Mouse (Mus musculus): ENCODE measurements around the gene Katnal1.

Katnal1 gene

DNA sequence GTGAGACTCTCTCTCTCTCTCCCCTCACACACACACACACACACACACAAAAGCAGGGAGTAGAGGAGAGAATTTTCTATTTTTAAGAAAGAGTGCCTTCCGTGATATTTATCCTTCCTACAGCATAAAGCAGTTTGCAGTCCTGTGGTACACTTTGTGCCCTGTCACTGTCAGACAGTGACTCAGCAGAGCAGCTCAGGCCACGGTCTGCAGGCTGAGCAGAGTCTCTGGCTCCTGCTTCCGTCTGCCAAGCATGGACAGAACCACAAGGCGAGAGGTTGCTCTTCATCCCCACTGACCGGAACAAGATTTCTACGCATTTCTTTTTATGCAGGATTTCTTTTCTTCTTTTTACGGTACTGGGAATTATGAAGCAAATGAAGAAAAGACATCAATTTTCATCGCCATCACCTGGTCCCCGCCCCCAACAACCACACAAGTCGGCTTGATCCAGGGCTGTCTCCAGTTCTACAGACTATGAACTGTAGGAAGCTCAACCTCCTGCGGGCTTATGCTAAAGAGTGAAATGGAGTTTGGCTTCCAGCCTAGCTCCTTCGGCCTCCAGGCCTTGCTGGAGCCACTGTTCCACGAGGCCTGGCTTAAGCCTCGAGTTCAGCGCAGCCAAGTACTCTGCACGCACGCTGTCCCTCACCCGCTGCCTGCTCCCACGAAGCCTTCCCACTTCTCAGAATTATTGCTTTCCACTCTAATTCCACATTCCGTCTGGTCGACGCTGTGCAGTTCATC lies 25.4 kb upstream of the Katnal1 start:
- DNase-seq (ENCODE audit: low spot score) = no peak

DNA sequence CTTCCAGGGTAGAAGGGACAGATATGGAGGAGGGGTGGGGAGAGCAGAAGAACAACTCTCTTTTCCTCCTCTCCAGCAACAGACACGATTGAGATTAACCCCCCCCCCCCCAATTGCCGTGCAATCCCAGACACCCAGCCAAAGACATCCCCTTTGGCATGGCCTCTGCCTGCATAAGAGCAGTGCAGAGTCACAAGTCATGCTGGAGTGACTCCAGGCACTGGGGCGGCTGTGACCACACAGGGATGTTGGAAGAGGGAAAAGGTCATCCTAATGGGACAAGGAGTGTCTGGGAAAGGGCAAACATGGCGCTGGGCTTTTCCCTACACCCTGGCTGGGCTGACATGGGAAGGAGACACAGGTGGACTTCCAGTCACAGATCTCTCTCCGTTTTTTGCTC lies 24.0 kb upstream of the Katnal1 start:
- DNase-seq (ENCODE audit: low spot score) = no peak

DNA sequence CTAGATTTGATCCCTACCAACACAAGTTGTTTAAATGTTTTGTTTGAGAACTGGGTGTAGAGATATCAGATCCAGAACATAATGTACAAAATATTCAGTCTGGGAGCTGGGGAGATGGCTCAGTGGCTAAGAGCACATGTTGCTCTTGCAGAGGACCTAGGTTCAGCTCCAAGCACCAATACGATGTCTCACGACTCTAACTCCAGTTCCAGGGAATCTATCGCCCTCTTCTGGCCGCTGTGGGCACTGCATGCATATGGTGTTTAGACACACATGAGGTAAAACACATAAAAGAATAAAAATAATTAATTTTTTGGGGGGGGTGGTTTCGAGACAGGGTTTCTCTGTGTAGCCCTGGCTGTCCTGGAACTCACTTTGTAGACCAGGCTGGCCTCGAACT lies 23.3 kb upstream of the Katnal1 start:
- no peak for DNase-seq (ENCODE audit: low spot score)

DNA sequence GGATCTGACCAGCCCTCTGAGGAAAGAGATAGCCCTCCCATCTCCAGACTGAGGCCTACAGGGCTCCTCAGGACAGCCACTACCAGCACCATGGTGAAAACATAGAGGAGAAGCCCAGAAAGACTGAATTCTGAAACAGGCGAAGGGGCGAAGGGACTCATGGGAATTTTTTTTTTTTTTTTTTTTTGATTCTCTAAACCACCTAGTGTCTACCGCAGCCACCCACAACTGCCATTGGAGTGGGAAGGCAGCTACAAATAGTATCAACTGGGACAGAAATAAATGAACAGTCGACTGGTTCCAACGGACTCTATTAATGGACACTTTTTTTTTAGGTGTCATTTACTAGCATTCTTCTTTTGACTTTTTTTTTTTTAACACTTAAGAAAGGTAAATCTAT lies 22.2 kb upstream of the Katnal1 start:
- DNase-seq (ENCODE audit: low spot score) = no peak

DNA sequence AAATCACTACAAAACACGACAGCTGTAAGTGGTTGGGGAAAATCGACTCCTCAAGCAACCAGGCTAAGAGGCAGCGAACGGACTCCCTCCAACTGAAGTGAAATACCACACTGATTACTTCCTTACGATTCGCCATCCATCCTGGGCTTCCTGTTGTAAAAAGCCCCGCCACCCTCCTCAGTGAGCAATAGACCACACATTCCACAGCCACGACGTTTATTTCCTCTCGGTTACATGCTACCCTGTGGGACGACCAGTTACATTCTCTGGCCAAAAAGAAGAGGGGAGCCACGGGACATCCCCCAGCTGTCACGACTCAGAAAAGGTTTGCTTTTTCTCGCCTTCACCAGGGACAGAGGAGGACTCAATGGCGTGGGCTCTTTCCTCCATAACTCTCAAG lies 20.9 kb upstream of the Katnal1 start:
- DNase-seq (ENCODE audit: low spot score) = no peak

DNA sequence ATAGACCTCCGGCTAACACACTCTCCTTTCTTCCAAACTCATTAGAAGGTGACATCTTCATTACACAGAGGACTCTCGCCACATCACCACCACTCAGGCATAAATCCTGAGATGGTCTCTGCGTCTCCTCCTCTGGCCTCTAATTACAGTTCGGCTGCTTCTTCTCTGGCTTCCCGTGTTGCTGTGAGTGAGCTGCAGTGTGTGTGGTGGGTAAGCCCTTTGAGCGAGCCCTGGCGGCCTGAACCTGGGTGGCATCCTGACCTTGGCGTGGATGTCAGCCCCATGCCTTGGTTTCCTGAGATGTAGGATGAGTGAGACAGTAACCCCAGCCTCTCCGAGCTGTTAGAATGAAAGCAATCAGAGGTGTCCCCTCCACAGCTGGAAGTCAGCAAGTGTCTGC lies 19.5 kb upstream of the Katnal1 start:
- DNase-seq (ENCODE audit: low spot score) = no peak

DNA sequence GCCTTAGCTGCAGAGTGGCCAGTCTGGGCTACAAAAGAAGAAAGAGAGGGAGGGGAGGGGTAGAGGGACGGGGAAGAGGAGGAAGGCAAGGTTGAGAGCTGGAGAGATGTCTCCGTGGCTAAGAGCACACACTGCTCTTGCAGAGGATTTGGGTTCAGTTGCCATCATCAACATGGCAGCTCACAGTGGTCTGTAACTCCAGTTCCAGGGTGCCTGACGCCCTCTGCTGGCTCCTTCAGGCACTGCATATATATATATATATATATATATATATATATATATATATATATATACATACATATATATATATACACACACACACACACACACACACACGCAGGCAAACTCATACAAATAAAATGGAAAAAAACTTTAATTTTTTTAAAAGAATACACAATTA lies 18.3 kb upstream of the Katnal1 start:
- DNase-seq (ENCODE audit: low spot score) = no peak

DNA sequence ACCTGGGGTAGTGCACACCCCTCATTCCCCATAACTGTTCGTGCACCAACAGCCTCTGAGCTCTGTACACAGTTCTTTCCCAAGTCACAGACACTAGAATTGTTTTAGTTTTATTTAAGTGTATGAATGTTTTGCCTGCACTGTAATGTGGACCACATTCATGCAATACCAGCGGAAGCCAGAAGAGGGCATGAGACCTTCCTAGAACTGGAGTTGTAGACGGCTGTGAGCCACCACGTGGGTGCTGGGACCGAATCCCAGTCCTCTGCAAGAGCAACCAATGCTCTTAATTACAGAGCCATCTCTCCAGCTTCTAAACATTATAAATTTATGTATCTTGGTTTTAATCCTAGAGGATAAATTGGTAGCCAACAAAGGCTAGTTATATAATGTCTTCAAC lies 17.7 kb upstream of the Katnal1 start:
- DNase-seq (ENCODE audit: low spot score) = no peak

DNA sequence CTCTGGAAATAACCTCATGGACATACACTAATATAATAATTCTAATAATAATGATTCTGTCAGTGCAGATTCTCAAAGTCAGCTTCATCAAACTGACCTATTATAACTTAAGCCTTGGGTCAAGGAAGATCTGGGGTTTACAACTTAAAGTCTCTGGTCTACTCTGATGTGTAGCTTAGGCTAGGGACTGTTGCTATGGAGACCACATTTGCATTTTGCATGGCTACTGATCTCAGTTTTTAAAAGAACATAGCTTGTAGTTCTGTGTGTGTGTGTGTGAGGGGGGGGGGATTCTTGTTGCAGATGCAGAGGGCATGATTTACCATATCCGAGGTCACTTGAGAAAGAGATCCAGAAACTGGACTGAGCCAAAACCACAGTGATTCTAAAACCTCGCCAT lies 16.6 kb upstream of the Katnal1 start:
- DNase-seq (ENCODE audit: low spot score) = no peak

DNA sequence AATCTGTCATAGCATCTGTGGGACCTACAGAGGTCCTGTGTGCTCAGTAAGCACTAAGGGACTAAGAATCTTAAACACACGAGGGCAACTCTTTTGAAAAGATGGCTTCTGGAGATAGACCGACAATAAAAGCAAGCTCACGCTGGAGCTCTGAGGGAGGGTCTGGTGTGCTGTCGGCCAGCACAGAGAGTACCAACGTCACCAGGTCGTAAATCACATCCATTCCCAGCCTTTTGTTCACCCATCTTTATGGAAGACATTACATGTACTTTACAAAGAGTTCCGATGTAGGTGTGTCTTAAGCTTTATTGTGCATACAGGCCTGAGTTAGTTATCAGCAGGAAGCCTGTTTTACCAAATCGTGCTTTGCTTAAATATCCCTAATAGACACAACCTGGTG lies 14.9 kb upstream of the Katnal1 start:
- DNase-seq (ENCODE audit: low spot score) = no peak

DNA sequence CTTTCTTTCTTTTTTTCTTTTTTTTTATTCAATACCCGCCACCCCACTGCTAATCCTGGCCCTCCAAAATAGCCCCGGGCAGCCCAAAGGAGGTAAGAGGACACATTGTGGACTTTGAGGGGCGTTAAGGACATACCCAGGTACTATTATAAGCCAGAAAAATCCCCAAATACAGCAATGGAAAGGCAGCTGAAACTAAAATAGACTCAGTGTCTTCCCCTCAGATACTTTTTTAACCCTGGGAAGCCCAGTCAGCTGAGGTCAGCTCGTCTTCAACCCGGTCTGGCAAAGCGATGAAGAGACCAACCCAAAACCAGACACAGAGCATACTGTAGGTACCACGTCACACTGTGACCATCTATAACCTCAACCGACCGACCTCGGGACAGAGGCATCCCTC lies 14.3 kb upstream of the Katnal1 start:
- no peak for DNase-seq (ENCODE audit: low spot score)

DNA sequence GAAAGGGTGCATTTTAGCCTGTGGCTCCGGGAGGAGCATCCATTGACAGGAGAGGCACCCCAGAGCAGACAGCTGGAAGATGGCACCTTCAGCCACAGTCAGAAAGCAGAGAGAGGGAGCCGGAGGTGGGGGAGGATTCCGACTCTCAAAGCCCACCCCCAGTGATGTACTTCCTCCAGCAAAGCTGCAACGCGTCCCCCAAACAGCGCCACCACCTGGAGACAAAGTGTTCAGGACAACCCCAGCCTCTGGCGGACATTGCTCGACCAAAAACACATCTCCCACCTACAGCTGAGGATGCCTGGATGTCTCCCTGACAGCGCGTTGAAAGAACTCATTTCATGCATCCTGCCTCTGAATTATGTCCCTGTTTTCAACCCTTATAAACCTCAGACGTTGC lies 13.8 kb upstream of the Katnal1 start:
- DNase-seq (ENCODE audit: low spot score) = no peak

DNA sequence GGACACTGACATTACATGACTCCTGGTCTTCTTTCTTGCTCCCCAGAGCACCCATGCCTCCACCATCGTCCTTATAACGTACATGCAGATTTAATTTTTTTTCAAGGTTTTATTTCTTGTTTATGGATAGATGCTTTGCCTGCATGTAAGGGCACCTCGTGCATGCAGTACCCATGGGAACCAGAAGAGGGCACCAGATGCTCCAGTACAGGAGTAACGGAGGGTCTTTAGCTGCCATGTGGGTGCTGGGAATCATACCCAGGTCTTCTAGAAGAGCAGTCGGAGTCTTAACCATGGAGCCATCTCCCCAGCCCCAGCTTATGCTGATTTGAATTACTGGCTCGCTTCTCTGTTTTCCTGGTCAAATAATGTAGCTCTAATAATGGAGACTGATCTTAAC lies 13.2 kb upstream of the Katnal1 start:
- DNase-seq (ENCODE audit: low spot score) = no peak

DNA sequence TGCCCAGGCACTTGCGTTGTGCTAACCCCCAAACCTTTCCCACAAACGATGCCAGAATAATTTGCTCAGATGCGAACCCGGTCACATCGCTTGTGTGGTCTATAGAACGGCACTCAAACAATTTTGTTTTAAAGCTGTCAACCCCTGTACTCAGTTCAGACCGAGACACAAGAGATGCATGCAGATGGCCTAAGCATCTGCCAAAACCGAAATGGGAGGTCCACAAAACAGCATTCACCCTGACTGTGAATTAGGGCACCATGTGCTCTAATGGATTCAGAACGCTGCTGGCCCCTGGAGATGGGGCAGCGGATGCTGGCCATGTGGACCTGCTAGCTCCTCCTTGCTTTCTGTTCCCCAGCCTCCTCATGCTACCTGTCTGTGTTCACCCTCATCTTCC lies 12.7 kb upstream of the Katnal1 start:
- no peak for DNase-seq (ENCODE audit: low spot score)

DNA sequence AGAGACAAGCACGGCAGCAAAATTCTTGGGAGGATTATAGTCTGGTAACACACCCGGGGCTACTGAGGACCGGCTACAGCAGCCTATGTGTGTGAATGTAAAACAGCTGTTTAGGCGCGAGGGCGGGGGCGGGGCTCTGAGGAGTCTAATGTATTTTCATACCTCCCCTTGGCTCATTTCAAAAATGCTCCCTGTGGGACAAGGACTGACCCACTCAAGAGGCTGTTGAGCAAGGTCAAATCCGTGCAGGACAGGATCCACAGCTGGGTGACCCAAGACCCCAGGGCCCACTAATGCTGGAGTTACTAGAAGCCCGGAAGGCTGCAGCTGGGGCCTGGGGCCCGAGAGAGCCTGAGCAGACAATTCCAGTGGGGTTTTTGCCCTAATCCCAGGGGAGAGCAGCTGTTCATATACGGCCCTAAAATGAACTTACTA lies 10.8 kb upstream of the Katnal1 start:
- DNase-seq (ENCODE audit: low spot score) = no peak

DNA sequence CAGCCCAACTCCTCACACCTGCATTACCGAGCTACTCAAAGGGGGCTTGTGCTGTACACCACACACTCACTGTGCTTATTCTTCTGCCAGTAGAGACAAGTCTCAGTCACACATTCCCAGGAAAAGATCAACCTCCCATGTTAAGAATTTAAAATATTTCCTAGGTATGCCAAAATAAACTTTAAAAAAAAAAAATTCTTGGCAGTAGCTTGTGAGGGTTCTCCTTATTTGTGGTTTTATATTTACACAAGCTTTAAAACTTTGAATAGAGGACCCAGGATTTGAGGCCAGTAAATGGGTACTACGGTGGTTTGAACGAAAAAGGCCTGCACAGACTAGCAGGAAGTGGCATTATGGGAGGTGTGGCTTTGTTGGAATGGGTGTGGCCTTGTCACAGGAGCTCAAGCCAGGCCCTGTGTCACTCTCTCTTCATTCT lies 7.4 kb upstream of the Katnal1 start:
- no peak for DNase-seq (ENCODE audit: low spot score)

DNA sequence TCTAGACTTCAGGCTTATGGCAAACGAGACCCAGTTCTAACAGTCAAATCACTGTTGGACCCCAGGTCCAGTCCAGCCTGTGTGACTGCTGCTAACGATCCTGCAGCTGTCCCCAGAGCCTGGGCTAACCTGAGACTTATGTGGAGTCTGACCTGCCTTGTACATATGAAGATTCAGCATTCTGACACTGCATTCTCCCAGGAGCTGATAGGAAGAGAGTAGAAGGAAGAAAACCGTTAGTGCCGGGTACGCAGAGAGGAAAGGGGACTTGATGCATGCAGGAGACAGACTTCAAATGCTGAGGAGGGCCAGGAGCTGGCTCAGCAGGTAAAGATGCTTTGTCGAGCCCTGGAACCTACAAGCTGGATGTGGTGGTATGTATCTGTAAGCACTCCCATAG lies 6.8 kb upstream of the Katnal1 start:
- DNase-seq (ENCODE audit: low spot score) = no peak

DNA sequence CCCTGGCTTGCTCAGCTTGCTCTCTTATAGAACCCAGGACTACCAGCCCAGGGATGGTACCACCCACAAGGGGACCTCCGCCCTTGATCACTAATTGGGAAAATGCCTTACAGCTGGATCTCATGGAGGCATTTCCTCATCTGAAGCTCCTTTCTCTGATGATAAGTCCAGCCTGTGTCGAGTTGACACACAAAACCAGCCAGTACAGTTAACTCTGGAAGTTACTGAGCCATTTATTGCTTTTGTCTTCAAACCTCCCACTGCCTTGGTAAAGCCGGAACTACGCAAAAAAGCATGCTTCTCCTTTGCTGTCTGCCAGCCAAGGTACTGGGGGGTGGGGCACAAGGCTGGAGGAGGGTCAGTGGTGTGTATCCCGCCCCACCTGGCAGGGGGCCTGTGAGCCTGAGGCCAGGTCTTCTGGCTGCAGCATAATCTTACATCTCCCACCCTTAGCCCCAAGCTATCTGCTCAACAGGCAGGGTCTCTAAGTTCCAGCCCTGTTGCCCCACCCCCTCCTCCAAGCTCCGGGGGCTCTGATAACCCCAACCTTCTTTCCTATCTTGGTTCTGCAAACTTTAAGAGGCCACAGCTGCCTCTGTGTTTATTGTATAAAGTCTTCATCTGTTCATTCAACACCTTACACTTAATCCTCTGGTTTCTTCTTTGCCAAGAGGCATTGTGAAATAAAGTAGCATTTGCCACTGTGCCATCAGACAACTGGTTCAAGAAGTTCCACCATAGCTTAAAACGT lies 6.1 kb upstream of the Katnal1 start:
- no peak for DNase-seq (ENCODE audit: low spot score)

DNA sequence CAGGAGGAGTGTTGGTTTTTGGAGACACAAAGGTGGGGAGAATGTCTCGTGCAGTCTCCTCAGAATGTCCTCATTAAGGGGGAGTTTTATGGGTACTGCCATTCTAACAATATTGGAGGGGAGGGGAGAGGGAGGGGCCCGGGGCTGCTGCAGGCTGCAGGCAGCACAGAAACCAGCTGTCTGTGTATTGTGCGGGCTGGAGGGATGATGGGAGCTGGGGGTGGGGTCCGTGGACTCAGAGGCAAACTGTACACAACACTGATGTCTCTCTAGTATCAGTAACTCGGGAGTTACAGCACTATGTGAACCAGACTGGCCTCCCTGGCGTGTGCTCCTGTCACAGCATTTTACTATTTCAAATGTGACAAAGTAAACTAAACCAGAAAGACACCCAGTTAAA lies 5.3 kb upstream of the Katnal1 start:
- DNase-seq (ENCODE audit: low spot score) = no peak

DNA sequence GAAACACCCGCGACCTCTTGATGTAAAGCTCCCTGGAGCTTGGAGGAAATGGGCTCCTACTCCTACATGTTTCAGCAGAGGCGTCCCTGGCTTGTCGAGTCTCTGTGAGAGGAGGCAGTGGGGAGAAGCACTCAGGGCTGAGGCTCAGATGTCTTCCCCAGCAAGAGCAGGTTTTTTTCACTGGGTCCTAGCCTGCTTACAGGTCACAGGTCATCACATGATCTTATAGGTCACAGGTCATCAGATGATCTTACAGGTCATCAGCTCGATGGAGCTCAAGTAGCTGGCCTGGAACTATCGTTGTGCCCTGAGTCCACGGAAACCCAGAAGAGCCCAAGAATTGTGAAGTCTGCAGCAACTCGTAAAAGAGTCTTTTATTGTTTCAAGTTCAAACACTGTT lies 4.6 kb upstream of the Katnal1 start:
- no peak for DNase-seq (ENCODE audit: low spot score)

DNA sequence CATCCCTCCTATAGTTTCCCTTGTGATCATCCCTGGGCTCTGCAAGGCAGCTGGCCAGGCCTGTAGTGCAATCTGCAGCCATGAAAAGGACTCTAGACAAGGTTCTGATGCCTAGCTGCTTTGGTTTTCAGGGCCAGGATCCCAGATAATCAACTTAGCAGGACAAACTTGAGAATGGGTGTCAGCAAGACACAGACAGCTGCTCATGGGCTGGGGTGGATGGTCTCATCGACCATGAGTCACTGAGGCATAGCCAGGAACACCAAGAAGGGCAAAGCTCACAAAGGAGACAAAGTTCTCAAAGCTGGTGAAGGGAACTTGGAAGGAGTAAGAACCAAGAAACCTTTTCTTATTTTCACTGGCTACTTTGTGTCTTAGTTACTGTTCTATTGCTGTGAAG lies 2.2 kb upstream of the Katnal1 start:
- DNase-seq (ENCODE audit: low spot score) = no peak

DNA sequence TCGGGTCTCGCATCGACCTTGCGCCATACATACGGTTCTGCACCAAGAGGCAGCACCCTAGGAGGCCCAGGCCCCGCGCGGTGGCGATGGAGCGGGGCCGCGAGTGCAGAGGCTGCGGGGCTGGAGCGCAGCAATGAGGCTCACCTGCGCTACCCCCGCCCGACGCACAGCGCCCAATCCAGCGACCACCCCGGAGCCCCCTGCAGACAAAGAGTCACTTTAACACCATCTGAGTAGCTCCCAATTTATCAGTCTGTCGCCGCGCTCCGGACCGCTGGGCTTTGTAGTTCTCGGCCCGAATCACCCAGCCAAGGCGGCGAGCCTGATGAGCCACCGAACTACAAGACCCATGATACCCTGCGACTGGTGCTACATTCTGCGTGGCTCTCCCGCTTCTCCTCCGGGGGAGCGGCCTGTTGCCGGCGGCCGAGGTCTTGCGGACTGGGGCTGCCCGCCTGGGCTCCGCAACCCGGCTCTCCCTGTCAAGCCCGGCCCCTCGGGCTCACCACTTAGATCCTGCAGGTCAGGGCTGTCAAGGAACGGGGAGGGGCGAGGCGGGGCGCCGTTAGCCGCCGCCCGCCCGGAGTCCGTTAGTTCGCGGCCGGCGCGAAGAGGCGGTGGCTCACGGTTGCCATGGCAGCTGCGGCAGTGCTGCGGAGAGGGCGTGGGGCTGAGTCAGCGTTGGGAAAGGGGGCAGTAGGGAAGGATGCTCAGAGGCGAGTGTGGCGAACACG lies 571 bp downstream of the Katnal1 start:
- DNase-seq (ENCODE audit: low spot score) = peak; percentile 96

DNA sequence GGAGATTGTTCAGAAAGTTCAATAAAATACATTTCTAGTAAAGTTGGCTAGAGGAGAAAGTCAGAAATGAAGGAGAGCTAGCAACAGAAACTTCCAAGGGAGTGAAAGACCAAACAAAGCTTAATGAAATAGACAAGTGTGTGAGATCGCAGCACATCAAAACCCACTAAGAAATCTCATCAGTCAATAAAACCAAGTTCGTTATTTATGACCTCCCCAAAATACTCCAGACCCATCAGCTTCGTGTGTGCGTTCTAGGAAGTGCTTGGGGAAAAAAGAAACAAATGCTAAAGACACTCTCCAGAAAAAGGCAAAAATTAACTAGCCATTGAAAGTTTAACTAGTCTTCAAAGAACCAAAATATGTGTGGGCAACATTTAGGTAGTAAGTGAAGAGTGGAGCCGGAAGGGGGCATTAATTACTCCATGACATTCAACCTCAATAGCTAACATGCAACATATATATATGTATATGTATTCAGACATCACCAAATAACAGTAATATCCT lies 1.4 kb downstream of the Katnal1 start:
- no peak for DNase-seq (ENCODE audit: low spot score)
